Mouse (Mus musculus) G1E (cell line): Measurements from ENCODE around the gene Mycbp2. TPM values are rescaled to one million over a fixed set of nuclear protein-coding genes. Genes with fewer than 3 reads are reported as not detected.
A peak's percentile ranks its signal among the peaks of the same experiment; 100 is the strongest.

Experiments
- ATAC-seq: 2 replicates; pipeline ENCODE4 v1.8.0; 2016; ENCODE audit warnings: mild to moderate bottlenecking; ENCODE audit not compliant: insufficient number of reproducible peaks, poor library complexity, low FRiP score, severe bottlenecking; ENCODE audit errors: extremely low read depth
- DNase-seq: peaks from one replicate; pipeline ENCODE4 v3.0.0; 2012; ENCODE audit warnings: low spot score
- H3K27me3 ChIP-seq: 2 replicates; pipeline ENCODE4 v1.6.1; 2012; ENCODE audit warnings: mild to moderate bottlenecking, low read length, inconsistent platforms; ENCODE audit not compliant: insufficient read depth
- H3K36me3 ChIP-seq: replicated peaks from 2 replicates; pipeline ENCODE3; 2012; ENCODE audit warnings: mild to moderate bottlenecking, inconsistent platforms
- H3K4me1 ChIP-seq: 2 replicates; pipeline ENCODE4 v1.6.1; 2012; ENCODE audit warnings: low read depth, low read length, inconsistent platforms, mixed read lengths; ENCODE audit not compliant: insufficient read depth
- H3K4me3 ChIP-seq: 2 replicates; pipeline ENCODE4 v1.5.1; 2012; ENCODE audit warnings: low read depth, mild to moderate bottlenecking, inconsistent platforms, low read length, moderate library complexity, mixed read lengths
- H3K9me3 ChIP-seq: replicated peaks from 2 replicates; pipeline ENCODE4 v1.6.1; 2012; ENCODE audit warnings: inconsistent platforms
- CTCF ChIP-seq: IDR thresholded peaks from 2 replicates; pipeline ENCODE4 v1.5.1; 2012; ENCODE audit warnings: low read depth, low read length, inconsistent platforms, mixed read lengths
- GATA1 ChIP-seq: IDR thresholded peaks from 2 replicates; pipeline ENCODE4 v1.6.1; 2012; ENCODE audit warnings: borderline replicate concordance, low read length, inconsistent platforms, mixed read lengths
- GATA2 ChIP-seq: IDR thresholded peaks from 2 replicates; pipeline ENCODE4 v1.6.1; 2012; ENCODE audit warnings: low read depth, low read length, inconsistent platforms, borderline replicate concordance
- POLR2AphosphoS5 ChIP-seq: IDR thresholded peaks from 2 replicates; pipeline ENCODE4 v1.6.1; 2012; ENCODE audit warnings: low read depth, low read length, inconsistent platforms; ENCODE audit not compliant: insufficient replicate concordance
- TAL1 ChIP-seq: conservative IDR thresholded peaks from 2 replicates; pipeline ENCODE4 v1.6.1; 2012; ENCODE audit warnings: low read depth, low read length, inconsistent platforms, mixed read lengths
- polyA plus RNA-seq: library from polyadenylated mRNA; stranded (reverse); fragments of >175 nt; gene quantifications from 2 replicates; pipeline ENCODE4 v1.2.3, GENCODE M21; 2012
- total RNA-seq, 2 experiments: library from RNA; stranded (forward) in 1 of 2; stranded (reverse) in 1 of 2; fragments of 200-1000 nt in 1 of 2; fragments of >200 nt in 1 of 2; fragmentation: Nextera tagmentation in 1 of 2; gene quantifications; 2 replicates each; pipeline ENCODE4 v1.2.3; 2014 to 2017

Gene Mycbp2
- total RNA-seq (2014; fragmentation: Nextera tagmentation) (133 and 139 TPM in 2 replicates), total RNA-seq (2017) (40.3 and 46.1 TPM in 2 replicates), polyA plus RNA-seq (10.9 and 14.8 TPM in 2 replicates)

DNA sequence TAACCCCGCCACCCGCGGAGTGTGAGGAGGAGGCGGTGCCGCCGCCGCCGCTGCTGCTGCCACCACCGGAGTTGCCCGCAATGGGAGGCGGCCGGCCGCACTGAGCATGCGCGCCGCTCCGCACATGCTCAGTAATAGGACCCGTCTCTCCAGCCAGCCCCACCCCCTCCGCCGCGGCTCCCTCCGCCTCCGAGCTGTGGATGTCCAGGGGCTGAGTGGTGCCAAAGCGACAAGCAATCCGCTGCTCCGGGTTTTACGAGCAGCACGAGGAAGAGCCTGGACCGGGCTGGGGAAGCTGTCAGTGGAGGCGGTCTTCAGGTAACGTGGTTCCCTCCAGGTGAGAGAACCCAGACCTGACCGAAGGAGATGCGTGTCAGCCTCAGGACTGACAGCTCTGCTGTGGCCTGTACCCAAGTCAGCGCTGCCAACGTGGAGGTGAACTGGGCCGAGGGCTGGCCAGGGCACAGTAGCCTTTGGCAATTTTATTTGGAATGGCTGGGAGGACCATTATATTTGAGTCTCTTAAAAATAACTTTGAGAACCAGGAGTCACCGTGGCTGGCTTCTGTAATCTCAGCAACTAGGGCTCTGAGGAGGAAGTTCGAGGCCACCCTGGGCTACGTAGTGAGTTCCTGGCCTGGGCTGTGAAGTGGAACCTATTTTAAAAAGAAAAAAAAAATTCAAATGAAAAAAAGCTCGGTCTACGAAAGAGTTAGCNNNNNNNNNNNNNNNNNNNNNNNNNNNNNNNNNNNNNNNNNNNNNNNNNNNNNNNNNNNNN lies at the start of gene Mycbp2:
TSS of gene Mycbp2 (minus strand) at position 86 of the 777 bp plus-strand sequence.
- Histone ChIP-seq H3K4me3 (peak within 1 kb of the TSS; percentile 84), H3K27me3 (peaks cover 2% of the 10 kb centered on the region; the same call in 1 of the 2 replicates), H3K9me3 (no peaks in the 10 kb centered on the region), H3K36me3 (no peaks in the 10 kb centered on the region), H3K4me1 (peaks cover 66% of the 10 kb centered on the region)
- DNase-seq: peak; percentile 95
- no peak for TF ChIP-seq GATA1
- no peak for TF ChIP-seq POLR2AphosphoS5
- peak; percentile 76 for ATAC-seq

DNA sequence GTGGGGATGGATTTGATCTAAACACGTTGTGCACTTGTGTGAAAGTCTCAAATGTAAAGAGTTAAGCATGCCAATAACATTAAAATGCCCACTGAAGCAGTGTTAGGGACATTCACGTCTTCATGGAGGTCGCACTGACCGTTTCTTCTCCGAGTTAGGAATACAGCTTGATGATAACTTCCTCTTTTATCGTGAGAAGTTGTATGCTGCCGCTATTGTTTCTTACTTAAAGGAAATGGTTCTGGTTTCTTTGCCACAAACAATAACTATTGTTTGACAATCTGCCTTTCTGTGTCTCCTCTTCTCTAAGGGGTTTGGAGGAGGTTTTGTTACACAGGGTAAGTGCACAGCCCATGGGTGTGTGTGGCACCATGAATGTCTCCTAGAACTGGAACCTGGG lies 45.8 kb upstream of the Mycbp2 start:
- no peak for TF ChIP-seq GATA2
- TF ChIP-seq TAL1: no peak
- TF ChIP-seq POLR2AphosphoS5: no peak
- TF ChIP-seq GATA1: no peak
- no peak for TF ChIP-seq CTCF
- H3K27me3 ChIP-seq: no peaks in the 10 kb centered on the region
- no peak overlapping the region for H3K4me3 ChIP-seq
- no peaks in the 10 kb centered on the region for H3K36me3 ChIP-seq
- no peaks in the 10 kb centered on the region for H3K9me3 ChIP-seq
- no peaks in the 10 kb centered on the region for H3K4me1 ChIP-seq
- ATAC-seq (no peak), DNase-seq (no peak)

DNA sequence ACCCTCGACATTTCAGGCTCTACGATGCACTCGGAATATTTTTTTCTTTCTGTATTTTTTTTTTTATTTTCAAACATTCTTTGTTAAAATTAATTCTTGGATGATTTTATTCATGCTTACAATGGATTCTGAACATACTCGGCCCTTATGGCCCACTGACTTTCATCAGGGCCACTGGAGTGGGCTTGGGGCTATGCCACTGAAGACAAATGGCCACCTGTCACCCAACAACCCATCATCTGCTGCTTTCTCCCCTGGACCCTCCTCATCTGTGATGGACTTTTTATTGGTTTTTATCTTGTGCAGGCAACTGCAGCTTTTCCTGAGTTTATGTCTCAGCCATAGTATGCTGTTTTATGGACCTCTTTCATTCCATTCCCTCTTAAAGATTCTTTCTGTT lies 40.8 kb upstream of the Mycbp2 start:
- TF ChIP-seq CTCF (no peak), POLR2AphosphoS5 (no peak), GATA1 (no peak), GATA2 (no peak), TAL1 (no peak)
- ATAC-seq: no peak

DNA sequence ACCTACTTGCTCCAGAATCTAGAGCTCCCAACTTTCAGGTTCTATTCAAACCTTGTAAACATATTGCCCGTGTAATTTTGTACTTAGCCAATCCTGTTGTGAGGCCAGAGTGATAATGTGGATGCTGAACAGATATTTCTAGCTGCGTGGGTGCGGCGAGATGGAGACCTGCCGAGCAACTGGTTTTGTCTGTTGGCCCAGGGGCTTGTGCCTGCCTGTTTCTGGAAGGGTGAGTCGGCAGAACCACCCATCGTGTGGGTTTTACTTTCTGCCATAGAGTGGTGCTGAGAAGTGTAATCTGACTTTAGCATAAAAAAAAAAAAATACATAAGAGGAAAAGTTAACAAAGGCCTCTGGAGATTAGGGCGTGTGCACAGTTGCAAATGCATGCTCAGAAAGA lies 40.3 kb upstream of the Mycbp2 start:
- H3K4me1 ChIP-seq: no peaks in the 10 kb centered on the region
- TF ChIP-seq GATA2: no peak
- no peak for TF ChIP-seq POLR2AphosphoS5
- no peak for TF ChIP-seq GATA1
- TF ChIP-seq CTCF: no peak
- no peak for TF ChIP-seq TAL1
- H3K27me3 ChIP-seq: no peaks in the 10 kb centered on the region
- DNase-seq (no peak), ATAC-seq (no peak)
- H3K4me3 ChIP-seq: no peak overlapping the region
- no peaks in the 10 kb centered on the region for H3K36me3 ChIP-seq
- H3K9me3 ChIP-seq: no peaks in the 10 kb centered on the region

More for the DNA sequence above, 40.8 kb upstream of the Mycbp2 start:
- Histone ChIP-seq H3K36me3 (no peaks in the 10 kb centered on the region), H3K27me3 (no peaks in the 10 kb centered on the region), H3K9me3 (no peaks in the 10 kb centered on the region), H3K4me3 (no peak overlapping the region), H3K4me1 (no peaks in the 10 kb centered on the region)
- no peak for DNase-seq

DNA sequence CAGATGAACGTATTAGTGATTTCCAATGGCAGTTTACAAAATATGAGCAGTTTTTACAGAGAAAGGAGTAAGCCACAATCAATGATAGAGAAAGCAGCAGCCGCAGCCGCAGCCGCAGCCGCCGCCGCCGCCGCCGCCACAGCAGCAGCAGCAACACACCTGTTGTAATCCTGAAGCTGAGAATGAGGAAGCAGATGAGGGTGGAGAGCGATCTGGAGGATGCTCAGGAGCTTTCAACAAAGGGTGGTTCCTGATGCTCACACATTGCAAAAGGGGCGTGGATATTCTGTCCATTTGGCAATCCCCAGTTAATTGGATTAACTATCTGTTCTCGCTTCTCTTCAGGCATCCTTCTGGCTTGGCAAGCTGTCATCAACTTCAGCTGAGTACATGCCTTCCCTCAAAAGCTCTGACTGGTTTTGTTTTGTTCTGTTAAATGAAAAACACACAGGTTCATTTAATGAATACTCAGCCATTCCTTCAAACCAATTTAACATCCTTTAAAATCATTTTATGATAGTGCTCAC lies 38.5 kb upstream of the Mycbp2 start:
- H3K27me3 ChIP-seq: peaks cover 3% of the 10 kb centered on the region; the same call in 1 of the 2 replicates
- H3K9me3 ChIP-seq: no peaks in the 10 kb centered on the region
- no peak overlapping the region for H3K4me3 ChIP-seq
- DNase-seq (no peak), ATAC-seq (no peak)
- no peaks in the 10 kb centered on the region for H3K36me3 ChIP-seq
- TF ChIP-seq GATA2 (no peak), TAL1 (no peak), POLR2AphosphoS5 (no peak), GATA1 (no peak), CTCF (no peak)
- H3K4me1 ChIP-seq: no peaks in the 10 kb centered on the region

DNA sequence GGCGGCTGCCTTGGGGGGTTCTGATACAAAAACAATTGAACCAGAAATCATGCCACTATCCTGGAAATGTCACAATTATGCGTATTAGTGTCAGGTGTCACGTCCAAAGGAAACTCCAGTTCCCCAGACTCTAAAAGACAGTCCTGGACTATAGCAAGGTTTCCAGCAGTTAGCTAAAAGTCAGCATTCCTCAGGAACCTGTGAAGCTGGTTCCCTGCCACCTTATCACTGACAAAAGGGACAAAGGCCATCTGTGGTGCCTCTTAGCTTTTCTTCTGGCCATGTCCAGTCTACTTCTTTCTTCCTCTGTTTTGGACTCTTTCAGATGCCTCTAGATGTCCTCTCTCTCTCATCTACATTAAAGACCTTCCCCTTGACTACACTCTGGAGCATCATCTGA lies 32.1 kb upstream of the Mycbp2 start:
- Histone ChIP-seq H3K36me3 (no peaks in the 10 kb centered on the region), H3K27me3 (peaks cover 10% of the 10 kb centered on the region), H3K4me3 (no peak overlapping the region), H3K9me3 (no peaks in the 10 kb centered on the region), H3K4me1 (no peaks in the 10 kb centered on the region)
- DNase-seq (no peak), ATAC-seq (no peak)
- TF ChIP-seq POLR2AphosphoS5: no peak
- TF ChIP-seq CTCF: no peak
- TF ChIP-seq GATA2: no peak
- no peak for TF ChIP-seq TAL1
- TF ChIP-seq GATA1: no peak
